In genomic region chr4:117202992-117203354, GRCm38 (mm10) we compare ENCODE assay signal across 9 mouse cellular contexts. TPM values are rescaled to one million over a fixed set of nuclear protein-coding genes. Genes with fewer than 3 reads are reported as not detected.
DNase-seq lines count a peak whose midpoint lies in the region; ATAC-seq lines count a peak whose summit lies in the region.
"Had no signal": no experiment of that assay in that cellular context is flagged by ENCODE, and none has a peak within 500 bp of the region (broad histone marks: within the 10 kb centered on the region; RNA-seq: fewer than 3 reads in every experiment).

No protein-coding gene starts in this region.

- peaks cover 6% of the 10 kb centered on the region; the same call in 1 of the 2 replicates for H3K4me1 ChIP-seq in forebrain, embryonic 12.5 days
- H3K4me1 ChIP-seq in forebrain, embryonic 16.5 days (replicated peaks; ENCODE audit: control insufficient read depth, insufficient read depth, low read length), result peaks cover 4% of the 10 kb centered on the region; the same call in 1 of the 2 replicates
- peaks cover 6% of the 10 kb centered on the region for H3K4me1 ChIP-seq in kidney, embryonic 15.5 days
- H3K4me1 ChIP-seq in embryonic facial prominence, embryonic 12.5 days, result no peaks in the 10 kb centered on the region
- peaks cover 6% of the 10 kb centered on the region; the same call in 1 of the 2 replicates for H3K4me1 ChIP-seq in liver, embryonic 13.5 days (replicated peaks)

- no peaks in the 10 kb centered on the region for H3K36me3 ChIP-seq in forebrain, embryonic 12.5 days (replicated peaks)
- no peaks in the 10 kb centered on the region for H3K36me3 ChIP-seq in forebrain, embryonic 16.5 days (ENCODE audit: control insufficient read depth, insufficient read depth)
- H3K36me3 ChIP-seq in kidney, embryonic 15.5 days, result no peaks in the 10 kb centered on the region
- no peaks in the 10 kb centered on the region for H3K36me3 ChIP-seq in embryonic facial prominence, embryonic 12.5 days
- no peaks in the 10 kb centered on the region for H3K36me3 ChIP-seq in liver, embryonic 13.5 days

- no peak for ATAC-seq in forebrain, embryonic 12.5 days (ENCODE audit: low FRiP score)
- ATAC-seq in forebrain, embryonic 16.5 days, result no peak
- ATAC-seq in kidney, embryonic 15.5 days (replicated peaks; ENCODE audit: low FRiP score), result no peak
- ATAC-seq in embryonic facial prominence, embryonic 12.5 days (ENCODE audit: insufficient number of reproducible peaks, insufficient read depth, low FRiP score, low TSS enrichment), result 0 out of 2 replicates have a peak, but pooled peaks have one; percentile 17
- no peak for ATAC-seq in liver, embryonic 13.5 days (ENCODE audit: low read depth)

- peak overlapping the region; percentile 48; the same call in 1 of the 2 replicates for H3K4me2 ChIP-seq in forebrain, embryonic 12.5 days
- no peak overlapping the region for H3K4me2 ChIP-seq in forebrain, embryonic 16.5 days (ENCODE audit: low read length)
- peak overlapping the region; percentile 57; the same call in 1 of the 2 replicates for H3K4me2 ChIP-seq in kidney, embryonic 15.5 days
- H3K4me2 ChIP-seq in embryonic facial prominence, embryonic 12.5 days (replicated peaks), result peak overlapping the region; percentile 49; the same call in 1 of the 2 replicates
- H3K4me2 ChIP-seq in liver, embryonic 13.5 days, result no peak overlapping the region

- H3K9me3 ChIP-seq in forebrain, embryonic 12.5 days, result no peaks in the 10 kb centered on the region
- no peaks in the 10 kb centered on the region for H3K9me3 ChIP-seq in forebrain, embryonic 16.5 days (ENCODE audit: control insufficient read depth, low read length)
- no peaks in the 10 kb centered on the region for H3K9me3 ChIP-seq in kidney, embryonic 15.5 days (replicated peaks)
- no peaks in the 10 kb centered on the region for H3K9me3 ChIP-seq in embryonic facial prominence, embryonic 12.5 days
- no peaks in the 10 kb centered on the region for H3K9me3 ChIP-seq in liver, embryonic 13.5 days (replicated peaks)

- no peak overlapping the region for H3K4me3 ChIP-seq in forebrain, embryonic 12.5 days (replicated peaks)
- H3K4me3 ChIP-seq in forebrain, embryonic 16.5 days (replicated peaks; ENCODE audit: low read length), result no peak overlapping the region
- no peak overlapping the region for H3K4me3 ChIP-seq in kidney, embryonic 15.5 days (replicated peaks)
- peak overlapping the region; percentile 33; the same call in 1 of the 2 replicates for H3K4me3 ChIP-seq in embryonic facial prominence, embryonic 12.5 days
- H3K4me3 ChIP-seq in liver, embryonic 13.5 days (replicated peaks), result no peak overlapping the region

- H3K9ac ChIP-seq in forebrain, embryonic 12.5 days, result 0 out of 2 replicates have a peak overlapping the region, but pooled peaks have one; percentile 51
- no peak overlapping the region for H3K9ac ChIP-seq in forebrain, embryonic 16.5 days (replicated peaks; ENCODE audit: low read depth, low read length)
- no peak overlapping the region for H3K9ac ChIP-seq in kidney, embryonic 15.5 days
- H3K9ac ChIP-seq in embryonic facial prominence, embryonic 12.5 days, result no peak overlapping the region
- H3K9ac ChIP-seq in liver, embryonic 13.5 days, result no peak overlapping the region

- WGBS in forebrain, embryonic 12.5 days, result 74% methylated on average over 4 of the region's 4 CpGs
- WGBS in forebrain, embryonic 16.5 days, result 61% methylated on average over 4 of the region's 4 CpGs
- WGBS in kidney, embryonic 15.5 days, result 63% methylated on average over 4 of the region's 4 CpGs
- WGBS in embryonic facial prominence, embryonic 12.5 days, result 68% methylated on average over 4 of the region's 4 CpGs
- WGBS in liver, embryonic 13.5 days (ENCODE audit: insufficient replicate concordance), result 44% methylated on average over 4 of the region's 4 CpGs

- peak overlapping the region; percentile 57 for H3K27ac ChIP-seq in forebrain, embryonic 12.5 days
- no peak overlapping the region for H3K27ac ChIP-seq in forebrain, embryonic 16.5 days (ENCODE audit: low read length)
- peak overlapping the region; percentile 90 for H3K27ac ChIP-seq in kidney, embryonic 15.5 days
- peak overlapping the region; percentile 80 for H3K27ac ChIP-seq in embryonic facial prominence, embryonic 12.5 days
- peak overlapping the region; percentile 23; the same call in 1 of the 2 replicates for H3K27ac ChIP-seq in liver, embryonic 13.5 days

- H3K27me3 ChIP-seq in forebrain, embryonic 12.5 days, result no peaks in the 10 kb centered on the region
- no peaks in the 10 kb centered on the region for H3K27me3 ChIP-seq in forebrain, embryonic 16.5 days (replicated peaks; ENCODE audit: control insufficient read depth, insufficient read depth, low read length)
- H3K27me3 ChIP-seq in kidney, embryonic 15.5 days, result no peaks in the 10 kb centered on the region
- H3K27me3 ChIP-seq in embryonic facial prominence, embryonic 12.5 days, result no peaks in the 10 kb centered on the region
- H3K27me3 ChIP-seq in liver, embryonic 13.5 days, result no peaks in the 10 kb centered on the region
- H3K27me3 ChIP-seq: Patski had no signal

- DNase-seq in kidney, adult 9 months, result no peak
- DNase-seq in liver, embryonic 13.5 days, result no peak
- no peak for DNase-seq in cerebellum, postnatal 36 days
- DNase-seq in embryo, embryonic 10.5 days (ENCODE audit: low spot score), result no peak

RNA-seq across cellular contexts. Expression of gene Kif2c, which starts 20.5 kb away (rescaled TPM):
- polyA plus RNA-seq in forebrain, embryonic 12.5 days (2016; fragmentation: Nextera tagmentation; extraction: Ambion mirVana), result 97.4 and 101 TPM in 2 replicates
- 27.2 and 33.2 TPM in 2 replicates for polyA plus RNA-seq in forebrain, embryonic 16.5 days (2015; fragmentation: Nextera tagmentation; extraction: Ambion mirVana)
- polyA plus RNA-seq in kidney, embryonic 15.5 days (2015; fragmentation: Nextera tagmentation; extraction: Ambion mirVana), result 75.6 and 76.0 TPM in 2 replicates
- 83.8 and 89.5 TPM in 2 replicates for polyA plus RNA-seq in embryonic facial prominence, embryonic 12.5 days (2016; fragmentation: Nextera tagmentation; extraction: Ambion mirVana)
- 35.8 and 43.1 TPM in 2 replicates for polyA plus RNA-seq in liver, embryonic 13.5 days (2015; fragmentation: Nextera tagmentation; extraction: Ambion mirVana)

RNA-seq across cellular contexts. Expression of gene Rps8, which starts 46.9 kb away (rescaled TPM):
- polyA plus RNA-seq in forebrain, embryonic 12.5 days (2016; fragmentation: Nextera tagmentation; extraction: Ambion mirVana), result 668 and 669 TPM in 2 replicates
- 418 and 427 TPM in 2 replicates for polyA plus RNA-seq in forebrain, embryonic 16.5 days (2015; fragmentation: Nextera tagmentation; extraction: Ambion mirVana)
- polyA plus RNA-seq in kidney, embryonic 15.5 days (2015; fragmentation: Nextera tagmentation; extraction: Ambion mirVana), result 1,027 and 1,077 TPM in 2 replicates
- 804 and 834 TPM in 2 replicates for polyA plus RNA-seq in embryonic facial prominence, embryonic 12.5 days (2016; fragmentation: Nextera tagmentation; extraction: Ambion mirVana)
- polyA plus RNA-seq in liver, embryonic 13.5 days (2015; fragmentation: Nextera tagmentation; extraction: Ambion mirVana), result 877 and 919 TPM in 2 replicates

RNA-seq across cellular contexts. Expression of gene Tmem53, which starts 48.8 kb away (rescaled TPM):
- 7.8 and 8.4 TPM in 2 replicates for polyA plus RNA-seq in forebrain, embryonic 12.5 days (2016; fragmentation: Nextera tagmentation; extraction: Ambion mirVana)
- polyA plus RNA-seq in forebrain, embryonic 16.5 days (2015; fragmentation: Nextera tagmentation; extraction: Ambion mirVana), result 5.3 and 6.2 TPM in 2 replicates
- polyA plus RNA-seq in kidney, embryonic 15.5 days (2015; fragmentation: Nextera tagmentation; extraction: Ambion mirVana), result 14.9 and 16.5 TPM in 2 replicates
- 11.3 and 11.8 TPM in 2 replicates for polyA plus RNA-seq in embryonic facial prominence, embryonic 12.5 days (2016; fragmentation: Nextera tagmentation; extraction: Ambion mirVana)
- 3.5 and 3.6 TPM in 2 replicates for polyA plus RNA-seq in liver, embryonic 13.5 days (2015; fragmentation: Nextera tagmentation; extraction: Ambion mirVana)

RNA-seq across cellular contexts. Expression of gene Armh1, which starts 49.0 kb away (rescaled TPM):
- polyA plus RNA-seq in forebrain, embryonic 12.5 days (2016; fragmentation: Nextera tagmentation; extraction: Ambion mirVana), result 0.23 and 0.33 TPM in 2 replicates
- polyA plus RNA-seq in forebrain, embryonic 16.5 days (2015; fragmentation: Nextera tagmentation; extraction: Ambion mirVana), result 0.65 and 0.68 TPM in 2 replicates
- polyA plus RNA-seq in kidney, embryonic 15.5 days (2015; fragmentation: Nextera tagmentation; extraction: Ambion mirVana), result 0.12 and 0.38 TPM in 2 replicates
- polyA plus RNA-seq in embryonic facial prominence, embryonic 12.5 days (2016; fragmentation: Nextera tagmentation; extraction: Ambion mirVana), result 0.64 and 1.3 TPM in 2 replicates
- not detected in 2 replicates for polyA plus RNA-seq in liver, embryonic 13.5 days (2015; fragmentation: Nextera tagmentation; extraction: Ambion mirVana)

Comparison
In these comparisons a context has a peak if more than half of its experiments do, and no peak if none do; other contexts are left out.
1. H3K4me2 ChIP-seq: peak in forebrain, embryonic 12.5 days (single experiment), kidney, embryonic 15.5 days (single experiment) and embryonic facial prominence, embryonic 12.5 days (single experiment); none in forebrain, embryonic 16.5 days (single experiment) and liver, embryonic 13.5 days (single experiment).